ENCODE assay signal across 24 mouse cellular contexts in the genomic region with DNA sequence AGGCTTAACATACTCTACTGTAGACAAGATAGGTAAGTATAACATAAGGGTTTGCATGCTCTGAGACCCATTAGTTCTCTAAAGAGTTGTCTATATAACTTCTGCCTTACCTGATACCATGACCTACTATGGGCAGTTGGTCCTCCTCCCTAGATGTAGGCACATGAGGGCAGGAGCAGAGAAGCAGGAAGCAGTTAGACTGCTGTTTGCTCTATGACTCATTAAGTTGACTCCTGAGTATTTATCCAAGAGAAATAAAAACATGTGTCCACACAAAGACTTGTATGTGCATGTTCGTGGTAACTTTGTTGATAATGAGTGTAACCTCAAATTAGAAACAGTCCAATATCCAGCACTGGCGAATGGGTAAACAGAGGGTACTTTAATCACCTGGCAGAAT. TPM values are rescaled to one million over a fixed set of nuclear protein-coding genes. Genes with fewer than 3 reads are reported as not detected.
"Had no signal": no experiment of that assay in that cellular context is flagged by ENCODE, and none has a peak within 500 bp of the region (broad histone marks: within the 10 kb centered on the region; RNA-seq: fewer than 3 reads in every experiment).

No protein-coding gene starts in this region.

- H3K9me3 ChIP-seq: heart, embryonic 10.5 days; heart, embryonic 12.5 days; hindbrain, embryonic 10.5 days; hindbrain, embryonic 12.5 days; intestine, embryonic 15.5 days; limb, embryonic 13.5 days; limb, embryonic 15.5 days had no signal

- H3K9ac ChIP-seq: heart, embryonic 12.5 days; hindbrain, embryonic 12.5 days; hindbrain, embryonic 14.5 days; intestine, embryonic 15.5 days; limb, embryonic 13.5 days; limb, embryonic 15.5 days had no signal

- H3K4me2 ChIP-seq: heart, embryonic 12.5 days; hindbrain, embryonic 12.5 days; hindbrain, embryonic 14.5 days; intestine, embryonic 15.5 days; limb, embryonic 13.5 days; limb, embryonic 15.5 days had no signal

- H3K36me3 ChIP-seq: heart, embryonic 10.5 days; heart, embryonic 12.5 days; hindbrain, embryonic 10.5 days; hindbrain, embryonic 12.5 days; intestine, embryonic 15.5 days; limb, embryonic 13.5 days; limb, embryonic 15.5 days had no signal

- H3K27me3 ChIP-seq: heart, embryonic 12.5 days; hindbrain, embryonic 12.5 days; intestine, embryonic 15.5 days; limb, embryonic 13.5 days; limb, embryonic 15.5 days had no signal

- DNase-seq: gastrocnemius, adult 2 months; gastrocnemius, postnatal 10 days; gastrocnemius, postnatal 25 days; heart, adult 18-20 months; heart, postnatal 10 days; heart, postnatal 4 days; kidney, adult 18-20 months; kidney, adult 8-10 months; kidney, postnatal 10 days; kidney, postnatal 25 days; layer of hippocampus, adult 9-11 months; layer of hippocampus, postnatal 36 days; left cerebral cortex, postnatal 4 days had no signal

- H3K4me1 ChIP-seq: heart, embryonic 10.5 days; heart, embryonic 12.5 days; limb, embryonic 15.5 days had no signal

- H3K4me3 ChIP-seq: gastrocnemius, adult 2 months; heart, embryonic 10.5 days; heart, embryonic 12.5 days; hindbrain, embryonic 10.5 days; hindbrain, embryonic 12.5 days; intestine, embryonic 15.5 days; limb, embryonic 13.5 days; limb, embryonic 15.5 days had no signal

- H3K27ac ChIP-seq: gastrocnemius, adult 2 months; heart, embryonic 10.5 days; hindbrain, embryonic 10.5 days; hindbrain, embryonic 12.5 days; hindbrain, embryonic 14.5 days; intestine, embryonic 15.5 days; limb, embryonic 13.5 days; limb, embryonic 15.5 days had no signal

- ATAC-seq: hindbrain, embryonic 16.5 days; inflammation-experienced regulatory T-cells, adult 6 months; intestine, embryonic 15.5 days; intestine, postnatal 0 days had no signal

RNA-seq across cellular contexts. Expression of gene Egfr, which starts 14.7 kb away (rescaled TPM):
- polyA plus RNA-seq: inflammation-experienced regulatory T-cells, adult 6 months had no signal
